Mouse (Mus musculus): ENCODE results near the gene Epb41l1. TPM values are rescaled to one million over a fixed set of nuclear protein-coding genes. Genes with fewer than 3 reads are reported as not detected.
"Not testable (repeated sequence)": the region's sequence is repeated elsewhere in the genome, so short reads cannot be mapped to it uniquely, and the experiment has no call there.

Gene Epb41l1
- polyA plus RNA-seq, 1 experiment, result 226 TPM

DNA sequence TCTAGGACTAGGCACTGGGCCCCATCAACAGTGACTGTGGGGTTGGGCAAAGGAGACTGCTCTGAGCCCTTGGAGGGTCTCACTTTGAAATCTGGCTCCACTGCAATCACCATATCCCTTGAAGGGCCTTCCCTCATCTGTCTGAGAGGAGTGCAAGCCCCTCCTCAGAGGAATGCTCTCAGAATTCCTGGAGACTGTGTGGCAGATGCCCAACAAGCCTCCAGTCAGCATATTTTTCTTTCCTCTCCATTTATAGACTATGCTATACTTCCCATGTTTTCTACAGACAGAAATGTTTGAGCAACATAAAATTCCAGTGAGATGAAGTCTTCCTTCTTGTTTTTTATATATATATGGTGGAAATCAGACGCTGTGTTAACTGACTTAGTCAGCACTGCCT, 21.2 kb upstream of the Epb41l1 start:
- no peak overlapping the region for H3K4me3 ChIP-seq (ENCODE audit: insufficient read depth, low read length)
- no peaks in the 10 kb centered on the region for H3K4me1 ChIP-seq (ENCODE audit: control insufficient read depth, insufficient read depth, low read length)
- H3K27ac ChIP-seq (ENCODE audit: insufficient read depth, low read length), result no peak overlapping the region
- TF ChIP-seq CTCF (IDR thresholded peaks at IDR 0.05; ENCODE audit: extremely low read depth, insufficient read depth, low read length) (no peak), POLR2A (IDR thresholded peaks at IDR 0.05; ENCODE audit: extremely low read depth, insufficient read depth, low read length) (no peak)

DNA sequence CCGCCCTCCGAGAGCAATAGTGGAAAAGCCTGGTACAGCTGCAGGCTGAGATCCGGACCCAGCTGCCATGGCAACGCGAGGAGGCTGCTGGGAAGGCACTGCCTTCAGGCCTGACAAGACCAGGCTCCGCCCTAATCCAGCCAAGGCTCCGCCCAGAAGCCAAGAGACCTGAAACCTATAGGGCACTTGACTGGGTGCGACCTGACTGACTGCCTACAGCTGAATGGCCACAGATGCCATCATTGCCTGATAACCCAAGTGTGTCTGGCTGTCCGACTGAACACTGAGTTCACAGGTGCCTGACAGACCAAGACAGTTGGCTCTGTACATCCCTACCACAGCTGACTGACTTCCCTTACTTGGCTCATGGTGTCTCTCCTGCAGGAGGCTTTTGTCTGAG, 19.4 kb upstream of the Epb41l1 start:
- Histone ChIP-seq H3K4me3 (ENCODE audit: insufficient read depth, low read length) (no peak overlapping the region), H3K4me1 (ENCODE audit: control insufficient read depth, insufficient read depth, low read length) (no peaks in the 10 kb centered on the region), H3K27ac (ENCODE audit: insufficient read depth, low read length) (no peak overlapping the region)
- no peak for TF ChIP-seq POLR2A (IDR thresholded peaks at IDR 0.05; ENCODE audit: extremely low read depth, insufficient read depth, low read length)
- no peak for TF ChIP-seq CTCF (IDR thresholded peaks at IDR 0.05; ENCODE audit: extremely low read depth, insufficient read depth, low read length)

DNA sequence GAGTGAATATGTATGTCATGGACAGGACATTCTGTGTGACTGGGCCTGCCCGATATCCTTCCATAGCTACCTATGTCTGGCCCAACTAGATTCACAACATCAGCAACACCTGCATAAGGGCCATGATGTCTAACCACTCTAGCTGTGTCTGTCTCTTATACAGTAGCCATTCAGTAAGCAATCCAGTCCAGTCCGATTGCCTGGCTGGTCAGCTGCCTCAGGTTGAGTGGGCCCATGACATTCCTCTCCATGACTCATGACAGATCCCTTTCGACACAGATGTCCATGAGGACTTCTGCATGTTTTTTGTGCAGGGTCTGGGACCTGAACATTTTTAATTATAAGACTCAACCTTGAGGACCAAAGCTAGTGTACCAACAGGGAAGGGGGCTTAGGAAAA, 18.7 kb upstream of the Epb41l1 start:
- Histone ChIP-seq H3K27ac (ENCODE audit: insufficient read depth, low read length) (no peak overlapping the region), H3K4me1 (ENCODE audit: control insufficient read depth, insufficient read depth, low read length) (no peaks in the 10 kb centered on the region), H3K4me3 (ENCODE audit: insufficient read depth, low read length) (no peak overlapping the region)
- TF ChIP-seq POLR2A (IDR thresholded peaks at IDR 0.05; ENCODE audit: extremely low read depth, insufficient read depth, low read length) (no peak), CTCF (IDR thresholded peaks at IDR 0.05; ENCODE audit: extremely low read depth, insufficient read depth, low read length) (no peak)

DNA sequence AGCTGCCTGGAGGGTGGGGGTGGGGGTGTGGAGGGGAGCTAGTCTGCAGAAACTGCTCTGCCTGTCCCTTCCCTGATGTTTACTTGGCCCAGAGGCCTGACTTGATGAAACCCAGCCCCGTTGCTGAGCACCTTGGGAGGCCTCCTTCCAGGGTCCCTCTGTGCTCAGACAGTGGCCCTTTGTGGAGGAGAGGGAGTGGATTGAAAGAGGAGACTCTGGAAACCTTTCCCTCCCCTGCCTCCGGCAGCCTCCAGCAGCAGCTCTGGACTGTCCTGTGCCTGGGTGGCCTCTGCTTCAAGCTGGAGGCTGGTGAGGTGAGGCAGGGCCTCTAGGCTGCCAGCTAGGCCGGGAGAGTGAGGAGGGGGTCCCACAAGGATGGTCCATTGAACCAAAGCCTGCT, 13.7 kb upstream of the Epb41l1 start:
- peaks cover 7% of the 10 kb centered on the region for H3K4me1 ChIP-seq (ENCODE audit: control insufficient read depth, insufficient read depth, low read length)
- TF ChIP-seq POLR2A (IDR thresholded peaks at IDR 0.05; ENCODE audit: extremely low read depth, insufficient read depth, low read length) (no peak), CTCF (IDR thresholded peaks at IDR 0.05; ENCODE audit: extremely low read depth, insufficient read depth, low read length) (no peak)
- no peak overlapping the region for H3K4me3 ChIP-seq (ENCODE audit: insufficient read depth, low read length)
- H3K27ac ChIP-seq (ENCODE audit: insufficient read depth, low read length), result no peak overlapping the region

DNA sequence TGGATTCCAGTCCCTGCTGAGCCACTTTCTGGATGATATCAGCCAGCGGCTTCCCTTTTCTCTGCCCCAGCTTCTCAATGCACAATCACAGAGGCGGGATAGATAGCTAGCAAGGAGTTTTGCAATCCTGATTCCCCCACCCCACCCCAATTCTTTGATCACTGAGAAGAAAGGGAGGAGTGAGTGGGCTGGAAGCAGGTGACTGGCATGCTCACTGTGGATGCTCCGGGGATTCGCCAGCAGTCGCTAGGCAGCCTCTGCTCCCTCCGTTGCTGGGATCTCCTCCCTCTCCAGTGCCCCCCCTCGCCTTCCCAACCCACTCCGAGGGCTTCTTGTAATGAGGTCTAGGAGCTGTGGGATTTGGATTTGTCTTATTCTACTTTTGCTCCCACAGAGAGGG, 12.5 kb upstream of the Epb41l1 start:
- TF ChIP-seq CTCF (IDR thresholded peaks at IDR 0.05; ENCODE audit: extremely low read depth, insufficient read depth, low read length) (no peak), POLR2A (IDR thresholded peaks at IDR 0.05; ENCODE audit: extremely low read depth, insufficient read depth, low read length) (no peak)
- Histone ChIP-seq H3K4me3 (ENCODE audit: insufficient read depth, low read length) (no peak overlapping the region), H3K27ac (ENCODE audit: insufficient read depth, low read length) (no peak overlapping the region), H3K4me1 (ENCODE audit: control insufficient read depth, insufficient read depth, low read length) (peaks cover 7% of the 10 kb centered on the region)

- H3K4me3 ChIP-seq (ENCODE audit: insufficient read depth, low read length); H3K27ac ChIP-seq (ENCODE audit: insufficient read depth, low read length); H3K4me1 ChIP-seq (ENCODE audit: control insufficient read depth, insufficient read depth, low read length): not testable (repeated sequence)
These were observed 9.4 kb upstream of the Epb41l1 start for GRCm38 (mm10) chr2:156411348-156411747.

DNA sequence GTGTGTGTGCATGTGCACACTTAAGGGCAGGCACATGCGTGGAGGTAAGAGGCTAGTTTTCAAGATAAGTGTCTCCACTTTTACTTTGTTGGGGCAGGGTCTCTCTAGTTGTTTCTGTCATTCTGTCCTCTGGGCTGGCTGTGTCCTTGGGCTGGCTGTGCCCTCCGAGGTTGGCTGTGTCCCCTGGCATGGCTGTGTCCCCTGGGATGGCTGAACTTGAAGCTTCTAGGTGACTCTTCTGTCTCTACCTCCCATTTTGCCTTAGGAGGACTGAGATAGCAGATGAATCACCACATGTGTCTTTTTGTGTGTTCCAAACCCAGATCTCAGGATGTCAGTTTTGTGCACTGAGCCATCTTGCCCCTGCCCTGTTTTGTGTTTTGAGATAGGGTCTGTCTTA, 5.7 kb upstream of the Epb41l1 start:
- H3K4me1 ChIP-seq (ENCODE audit: control insufficient read depth, insufficient read depth, low read length), result no peaks in the 10 kb centered on the region
- no peak overlapping the region for H3K4me3 ChIP-seq (ENCODE audit: insufficient read depth, low read length)
- TF ChIP-seq POLR2A (IDR thresholded peaks at IDR 0.05; ENCODE audit: extremely low read depth, insufficient read depth, low read length), result no peak
- TF ChIP-seq CTCF (IDR thresholded peaks at IDR 0.05; ENCODE audit: extremely low read depth, insufficient read depth, low read length), result no peak
- H3K27ac ChIP-seq (ENCODE audit: insufficient read depth, low read length), result no peak overlapping the region

DNA sequence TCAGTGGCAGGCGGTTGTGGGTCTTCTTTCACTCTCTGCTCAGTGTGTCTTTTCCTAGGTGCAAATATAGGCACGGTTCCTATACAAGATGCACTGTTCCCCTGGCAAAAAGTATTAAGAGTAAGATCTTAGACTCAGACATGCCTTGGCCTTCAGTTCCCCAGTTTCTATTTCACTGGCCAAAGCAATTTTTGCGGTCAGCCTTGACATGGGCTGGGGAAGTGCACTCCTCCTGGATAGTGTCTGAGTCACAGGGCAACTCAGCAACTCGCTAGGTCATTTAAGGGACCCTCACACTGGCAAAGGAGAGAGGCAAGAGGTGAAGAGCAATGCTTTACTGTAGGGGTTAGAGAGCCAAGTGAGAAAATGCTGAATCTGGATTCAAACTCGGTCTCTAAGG, 5.0 kb upstream of the Epb41l1 start:
- H3K4me1 ChIP-seq (ENCODE audit: control insufficient read depth, insufficient read depth, low read length), result no peaks in the 10 kb centered on the region
- TF ChIP-seq CTCF (IDR thresholded peaks at IDR 0.05; ENCODE audit: extremely low read depth, insufficient read depth, low read length), result no peak
- no peak for TF ChIP-seq POLR2A (IDR thresholded peaks at IDR 0.05; ENCODE audit: extremely low read depth, insufficient read depth, low read length)
- H3K4me3 ChIP-seq (ENCODE audit: insufficient read depth, low read length), result no peak overlapping the region
- H3K27ac ChIP-seq (ENCODE audit: insufficient read depth, low read length), result no peak overlapping the region

DNA sequence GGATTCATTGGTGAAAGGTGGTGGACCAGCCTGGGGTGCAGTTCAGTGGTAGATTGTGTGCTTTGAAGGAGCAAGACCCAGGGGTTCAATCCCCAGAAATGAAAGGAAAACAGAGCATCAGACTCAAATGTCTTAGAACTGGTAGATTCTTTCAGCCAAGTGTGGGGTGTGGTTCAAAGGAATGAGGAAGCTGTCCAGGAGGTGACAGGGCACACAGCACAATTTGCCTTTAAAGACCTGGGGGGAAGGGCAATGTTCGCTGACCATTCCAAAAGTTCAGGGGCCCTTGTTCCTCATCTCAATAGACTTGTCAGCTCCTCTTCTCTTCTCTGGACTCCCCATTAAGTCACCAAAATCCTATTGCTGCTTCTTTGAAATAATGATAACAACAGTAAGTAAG, 3.5 kb upstream of the Epb41l1 start:
- Histone ChIP-seq H3K27ac (ENCODE audit: insufficient read depth, low read length) (no peak overlapping the region), H3K4me1 (ENCODE audit: control insufficient read depth, insufficient read depth, low read length) (no peaks in the 10 kb centered on the region), H3K4me3 (ENCODE audit: insufficient read depth, low read length) (no peak overlapping the region)
- TF ChIP-seq CTCF (IDR thresholded peaks at IDR 0.05; ENCODE audit: extremely low read depth, insufficient read depth, low read length) (no peak), POLR2A (IDR thresholded peaks at IDR 0.05; ENCODE audit: extremely low read depth, insufficient read depth, low read length) (no peak)

- no peak for TF ChIP-seq CTCF (IDR thresholded peaks at IDR 0.05; ENCODE audit: extremely low read depth, insufficient read depth, low read length)
- TF ChIP-seq POLR2A (IDR thresholded peaks at IDR 0.05; ENCODE audit: extremely low read depth, insufficient read depth, low read length), result no peak
These were observed 2.2 kb upstream of the Epb41l1 start for GRCm38 (mm10) chr2:156418467-156418866.

GRCm38 (mm10) chr2:156420327-156420693, 399 bp upstream of the Epb41l1 start:
- H3K4me3 ChIP-seq (ENCODE audit: insufficient read depth, low read length), result peak overlapping the region; percentile 68
- TF ChIP-seq POLR2A (IDR thresholded peaks at IDR 0.05; ENCODE audit: extremely low read depth, insufficient read depth, low read length), result no peak
- no peak overlapping the region for H3K27ac ChIP-seq (ENCODE audit: insufficient read depth, low read length)
- H3K4me1 ChIP-seq (ENCODE audit: control insufficient read depth, insufficient read depth, low read length), result no peaks in the 10 kb centered on the region

More at GRCm38 (mm10) chr2:156418467-156418866, 2.2 kb upstream of the Epb41l1 start:
- no peak overlapping the region for H3K4me3 ChIP-seq (ENCODE audit: insufficient read depth, low read length)
- no peaks in the 10 kb centered on the region for H3K4me1 ChIP-seq (ENCODE audit: control insufficient read depth, insufficient read depth, low read length)
- no peak overlapping the region for H3K27ac ChIP-seq (ENCODE audit: insufficient read depth, low read length)

Measured in cortical plate, adult 2 months (tissue).